Mouse (Mus musculus) left cerebral cortex, postnatal 10 days (tissue): ENCODE measurements at regions not wholly inside any gene's neighbourhood (a gene's known extent, or its start where the extent isn't known, plus 50 kb on each side); places are given as distances from the start of the nearest gene placed in this dataset.

Experiments used
- DNase-seq, 2 experiments: peaks; one replicate each; pipeline ENCODE4 v3.0.0; 2021 to 2022; ENCODE audit warnings: low spot score in 2 of 2, mixed read lengths in 1 of 2; ENCODE audit errors: extremely low spot score in 1 of 2
- intact Hi-C: fragments of 180-260 bp; cut with DNase I; formaldehyde crosslinking; loops from one replicate; pipeline ENCODE4 v1.15.1; 2025

DNA sequence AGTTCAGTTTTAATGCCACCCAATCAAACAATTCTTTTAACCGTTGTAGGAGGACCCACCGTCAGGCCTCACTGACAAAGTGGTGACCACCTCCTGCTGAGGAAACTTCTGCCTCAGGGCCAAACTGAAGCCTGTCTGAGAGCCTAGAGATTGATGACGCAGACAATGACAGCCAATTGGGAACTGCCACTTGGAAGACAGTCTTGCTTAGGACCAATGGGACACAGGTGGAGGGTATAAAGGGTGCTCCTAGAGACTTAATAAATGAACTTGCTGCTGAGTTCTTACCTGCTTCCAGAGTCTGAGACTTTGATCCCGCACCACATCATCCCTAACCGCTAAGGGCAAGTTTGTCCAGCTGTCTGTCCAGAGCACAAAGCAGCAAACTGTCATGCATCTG, 80.0 kb downstream of the Tbx4 start:
- no peak for DNase-seq
- intact Hi-C loops, result no loop called here

GRCm38 (mm10) chr11:85970287-85970686, 84.1 kb downstream of the Tbx4 start:
- DNase-seq, result no peak
- intact Hi-C loops, result loop anchor here (5.0 to 10.0 kb wide), 2 partner anchors 123 to 585 kb away; no protein-coding TSS in a partner anchor

DNA sequence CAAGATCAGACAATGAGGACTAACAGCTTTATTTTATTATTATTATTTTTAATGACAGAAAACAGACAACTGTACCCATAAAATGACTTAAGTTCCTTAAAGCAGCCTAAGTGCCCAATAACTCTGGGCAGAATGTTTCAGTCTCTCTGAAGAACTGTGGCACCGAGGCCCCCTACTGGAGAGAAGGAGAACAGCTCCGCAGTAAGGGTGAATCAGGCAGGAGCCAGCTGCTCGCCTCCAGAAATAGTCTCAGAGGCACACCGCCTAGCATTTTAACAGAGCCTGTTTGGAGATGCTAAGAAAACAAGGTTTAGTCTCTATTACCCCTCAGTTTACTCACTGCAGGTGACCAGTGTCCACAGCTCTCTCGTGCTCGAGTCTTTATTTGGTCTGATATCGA, 86.2 kb downstream of the Tbx4 start:
- peak; percentile 55 to 60 for DNase-seq
- intact Hi-C loops, result loop anchor here (5.0 to 10.0 kb wide), 2 partner anchors 125 to 588 kb away; no protein-coding TSS in a partner anchor

DNA sequence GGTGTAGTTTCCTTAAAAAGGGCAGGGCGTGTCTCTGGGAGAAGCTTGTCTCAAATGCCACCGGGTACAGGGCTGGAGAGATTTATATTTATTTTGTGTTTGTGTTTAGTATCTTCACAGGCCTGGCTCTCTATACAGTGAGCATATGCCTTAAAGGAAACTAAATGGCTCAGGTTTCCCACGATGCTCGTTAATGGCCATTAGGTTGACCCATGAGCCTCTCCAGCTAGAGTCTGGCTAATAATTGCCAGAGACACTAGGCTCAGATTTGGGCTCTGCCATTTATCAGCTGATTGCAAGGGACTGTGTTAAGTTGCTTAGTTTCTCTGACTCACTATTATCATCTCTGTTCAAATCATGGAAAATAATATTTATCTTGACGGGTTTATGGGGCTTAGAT, 87.5 kb downstream of the Tbx4 start:
- intact Hi-C loops, result loop anchor here (5.0 to 10.0 kb wide), 2 partner anchors 126 to 589 kb away; no protein-coding TSS in a partner anchor
- DNase-seq, result no peak

DNA sequence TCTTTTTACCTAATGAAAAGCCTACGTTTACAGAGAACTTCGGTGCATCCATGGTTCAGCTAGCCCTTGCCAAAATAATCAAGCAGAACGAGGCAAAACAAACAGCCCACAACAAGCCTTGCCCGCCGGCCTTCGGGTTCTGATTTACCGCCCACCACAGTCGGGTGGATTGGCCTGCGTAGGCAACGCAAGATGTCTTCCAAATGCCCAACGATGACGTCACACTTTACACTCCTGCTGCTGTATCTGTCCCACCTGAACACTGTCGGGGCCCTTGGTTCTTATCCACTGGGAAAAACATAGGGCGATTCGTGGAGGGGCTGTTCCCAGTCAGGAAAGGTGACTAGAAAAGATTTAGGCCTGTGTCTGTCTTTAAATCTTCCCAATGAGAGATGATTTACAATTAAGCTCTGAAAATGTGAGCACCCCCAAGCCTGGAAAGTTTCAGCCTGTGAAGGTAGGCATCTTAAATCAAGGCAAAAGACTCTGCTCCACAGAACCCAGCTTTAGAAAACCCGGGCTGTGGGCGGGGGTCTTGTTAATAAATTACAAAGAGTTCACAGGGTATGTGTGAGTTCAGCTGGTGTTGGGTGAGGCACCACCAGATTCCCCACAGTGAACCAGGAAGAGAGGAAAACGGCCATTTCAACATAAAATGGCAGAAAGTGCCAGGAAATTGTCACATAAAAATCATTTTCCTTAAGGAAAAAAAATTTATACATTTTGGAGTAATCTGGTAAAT, 90.6 kb downstream of the Tbx4 start:
- no peak for DNase-seq
- intact Hi-C loops, result loop anchor here (10.0 kb wide), 1 partner anchor 592 kb away; no protein-coding TSS in a partner anchor

DNA sequence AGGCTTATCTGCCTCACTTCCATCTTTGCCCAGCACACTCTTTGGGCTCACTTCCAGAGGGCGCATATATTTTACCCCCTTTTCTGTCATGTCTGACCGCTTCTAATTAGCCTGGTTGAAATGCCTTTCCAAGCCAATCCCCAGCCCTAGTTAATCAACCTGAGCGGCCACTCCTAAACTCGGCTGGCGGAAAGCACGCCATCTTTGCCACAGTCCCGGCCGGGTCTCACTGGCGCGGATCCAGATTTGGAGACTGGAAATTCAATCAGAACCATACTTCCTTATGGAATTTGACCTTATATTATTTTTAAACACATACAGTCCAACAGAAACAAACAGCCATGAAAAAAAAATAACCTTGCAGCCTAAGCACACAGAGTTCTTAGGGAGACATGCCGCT, 94.2 kb downstream of the Tbx4 start:
- intact Hi-C loops, result no loop called here
- no peak for DNase-seq

GRCm38 (mm10) chr11:85981561-85981960, 95.3 kb downstream of the Tbx4 start:
- intact Hi-C loops, result no loop called here
- no peak for DNase-seq

GRCm38 (mm10) chr11:85986338-85986737, 100.1 kb downstream of the Tbx4 start:
- DNase-seq, result no peak
- intact Hi-C loops, result no loop called here

DNA sequence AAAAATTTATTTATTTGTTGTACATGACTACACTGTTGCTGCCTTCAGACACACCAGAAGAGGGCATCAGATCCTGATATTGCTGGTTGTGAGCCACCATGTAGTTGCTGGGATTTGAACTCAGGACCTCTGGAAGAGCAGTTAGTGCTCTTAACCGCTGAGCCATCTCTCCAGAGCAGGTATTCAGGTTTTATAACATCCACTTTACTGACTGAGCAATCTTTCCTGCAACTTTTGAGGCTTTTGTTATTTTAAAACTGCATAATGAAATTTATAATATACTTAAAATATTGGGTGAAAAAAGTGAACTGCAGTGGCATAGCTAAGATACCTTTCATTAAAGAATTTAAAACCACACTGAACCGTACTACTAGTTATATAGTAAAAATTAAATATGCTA, 101.0 kb downstream of the Tbx4 start:
- no peak for DNase-seq
- intact Hi-C loops, result no loop called here

DNA sequence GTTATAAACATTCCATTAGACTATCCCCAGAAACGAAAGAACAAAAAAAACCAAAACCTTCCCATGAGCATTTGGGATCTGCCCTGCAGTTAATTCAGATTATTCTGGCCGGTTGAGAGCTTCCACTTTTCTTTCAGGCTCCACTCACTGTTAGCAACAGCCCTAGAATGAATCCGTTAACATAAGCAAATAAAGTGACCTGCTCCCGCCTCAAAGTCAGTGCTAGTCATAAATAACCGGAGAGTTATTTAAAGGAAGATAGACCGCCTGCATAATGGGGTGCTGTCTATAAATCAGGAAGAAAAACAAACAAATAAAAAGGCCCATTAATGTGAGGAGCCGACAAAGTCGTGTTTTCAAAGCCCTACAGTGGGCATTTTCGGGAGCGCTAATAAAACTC, 103.3 kb downstream of the Tbx4 start:
- no peak for DNase-seq

DNA sequence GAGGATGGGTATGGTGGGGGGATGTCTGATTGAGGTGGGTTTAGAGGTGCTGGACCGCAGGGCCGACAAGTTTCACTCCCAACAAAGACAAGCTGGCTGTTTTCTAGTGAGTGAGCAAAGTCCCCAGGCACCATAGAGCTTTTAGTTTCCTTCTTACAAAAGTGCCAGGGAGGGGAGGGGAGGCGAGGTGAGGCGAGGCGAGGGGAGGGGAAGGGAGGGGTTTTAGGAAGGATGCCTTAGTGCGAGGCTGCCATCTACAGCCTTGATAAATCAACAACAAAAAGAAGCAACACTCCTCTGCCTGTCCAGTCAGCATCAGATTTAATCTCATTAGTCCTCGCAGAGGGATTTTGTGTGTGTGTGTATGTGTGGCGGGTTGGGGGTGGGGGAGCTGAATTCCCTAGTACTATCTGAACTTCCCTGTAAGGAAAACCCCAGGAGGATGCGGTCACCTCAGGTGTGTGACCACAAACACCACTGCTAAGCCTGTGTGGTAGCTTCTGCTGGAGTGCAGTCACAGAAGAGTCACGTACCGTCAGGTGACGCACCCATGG, 103.8 kb downstream of the Tbx4 start:
- DNase-seq, result no peak
- intact Hi-C loops, result no loop called here

More for the DNA sequence above, 103.3 kb downstream of the Tbx4 start:
- intact Hi-C loops, result no loop called here

GRCm38 (mm10) chr11:85995318-85996095, 109.3 kb downstream of the Tbx4 start:
- intact Hi-C loops, result no loop called here
- peak; percentile 18 to 59 for DNase-seq

DNA sequence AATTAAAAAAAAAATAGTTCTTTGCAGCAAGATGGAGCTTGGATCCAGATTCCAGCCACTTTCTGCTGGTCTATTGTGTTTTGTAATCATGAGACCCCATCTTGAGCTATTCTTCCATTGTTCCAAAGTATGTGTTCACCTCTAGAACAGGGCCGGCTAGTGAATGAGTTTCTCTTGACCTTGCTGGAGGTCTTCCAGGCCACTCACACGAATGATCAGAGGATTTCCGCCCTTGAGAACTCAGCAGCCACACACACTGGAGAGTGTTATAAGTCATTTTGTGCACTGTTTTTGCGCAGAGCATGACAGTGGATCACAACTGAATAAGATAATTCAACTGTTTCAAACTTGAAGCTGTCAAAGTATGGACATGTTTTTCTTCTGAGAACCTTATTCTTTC, 110.5 kb downstream of the Tbx4 start:
- intact Hi-C loops, result no loop called here
- DNase-seq, result no peak

DNA sequence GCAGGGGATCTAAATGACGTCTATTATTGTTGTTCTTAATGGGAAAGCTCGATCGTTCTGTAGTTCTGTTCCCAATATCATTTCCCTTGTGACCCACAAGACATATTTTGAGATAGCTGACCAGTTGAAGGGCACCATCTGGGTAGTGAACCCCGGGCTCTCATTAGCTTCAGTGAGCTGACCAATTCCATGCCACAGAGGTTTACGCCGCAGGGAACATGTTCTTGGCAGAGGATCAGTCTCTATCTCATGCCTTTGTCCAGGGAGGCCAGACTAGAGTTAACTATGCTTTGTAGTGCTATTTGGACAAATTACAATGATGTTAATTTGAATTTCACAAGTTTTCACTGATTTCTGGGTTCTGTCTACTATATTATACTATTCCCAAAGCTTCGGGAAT, 117.1 kb downstream of the Tbx4 start:
- intact Hi-C loops, result no loop called here
- DNase-seq, result no peak

- intact Hi-C loops, result no loop called here
- DNase-seq, result no peak
Observed at GRCm38 (mm10) chr11:86005284-86005683, 119.1 kb downstream of the Tbx4 start.

GRCm38 (mm10) chr11:86005899-86006445, 119.8 kb downstream of the Tbx4 start:
- intact Hi-C loops, result no loop called here
- DNase-seq, result no peak

DNA sequence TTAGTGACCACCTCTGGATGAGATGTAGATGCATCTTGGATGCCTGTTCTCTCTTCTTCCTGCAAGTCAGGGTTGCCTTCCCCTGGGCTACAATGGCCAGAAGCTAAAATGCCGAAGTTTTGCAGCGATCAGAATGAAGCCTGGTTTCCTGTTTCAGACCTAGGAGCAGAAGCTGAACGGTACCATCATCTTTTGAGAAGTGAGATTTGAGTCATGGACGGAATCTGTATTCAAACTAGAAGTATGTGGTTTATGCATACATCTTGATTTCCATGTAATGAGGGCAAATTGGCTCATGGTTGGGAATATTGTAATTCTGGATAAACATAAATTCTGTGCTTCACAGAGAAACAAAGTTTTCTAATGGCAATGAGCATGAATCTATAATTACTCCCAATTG, 120.6 kb downstream of the Tbx4 start:
- DNase-seq, result no peak
- intact Hi-C loops, result no loop called here
